Mouse (Mus musculus) embryonic facial prominence, embryonic 12.5 days (tissue): ENCODE measurements around the gene Atrnl1. TPM values are rescaled to one million over a fixed set of nuclear protein-coding genes. Genes with fewer than 3 reads are reported as not detected.
"Not testable (repeated sequence)": the region's sequence is repeated elsewhere in the genome, so short reads cannot be mapped to it uniquely, and the experiment has no call there.

Source experiments
- ATAC-seq: fragments of 200-750 bp; cut with Nextera tagmentation; 2 replicates; pipeline ENCODE4 v1.8.0; 2017; ENCODE audit not compliant: insufficient number of reproducible peaks, insufficient read depth, low FRiP score, low TSS enrichment
- H3K27ac ChIP-seq: fragments of 300-500 bp; sonication (generic); 2 replicates; pipeline ENCODE4 v1.5.1; 2016; ENCODE audit warnings: mild to moderate bottlenecking
- H3K27me3 ChIP-seq: fragments of 300-500 bp; sonication (generic); 2 replicates; pipeline ENCODE4 v1.6.1; 2016; ENCODE audit warnings: mild to moderate bottlenecking, moderate library complexity
- H3K36me3 ChIP-seq: fragments of 300-500 bp; sonication (generic); 2 replicates; pipeline ENCODE4 v1.6.1; 2016; ENCODE audit warnings: mild to moderate bottlenecking
- H3K4me1 ChIP-seq: fragments of 300-500 bp; sonication (generic); 2 replicates; pipeline ENCODE4 v1.6.1; 2016
- H3K4me2 ChIP-seq: fragments of 300-500 bp; sonication (generic); replicated peaks from 2 replicates; pipeline ENCODE4 v1.6.1; 2016; ENCODE audit warnings: mild to moderate bottlenecking, moderate library complexity
- H3K4me3 ChIP-seq: fragments of 300-500 bp; sonication (generic); 2 replicates; pipeline ENCODE4 v1.5.1; 2016; ENCODE audit warnings: mild to moderate bottlenecking
- H3K9ac ChIP-seq: fragments of 300-500 bp; sonication (generic); 2 replicates; pipeline ENCODE4 v1.6.1; 2016; ENCODE audit warnings: mild to moderate bottlenecking, moderate library complexity
- H3K9me3 ChIP-seq: fragments of 300-500 bp; sonication (generic); 2 replicates; pipeline ENCODE4 v1.6.1; 2016; ENCODE audit warnings: mild to moderate bottlenecking, moderate library complexity
- WGBS: fragments of 180-500 bp; shearing (Covaris S2); methylation state at CpG from one replicate; pipeline ENCODE4 v1.1.7; 2016; 5-methylcytosine and 5-hydroxymethylcytosine counted together
- polyA plus RNA-seq: library from polyadenylated mRNA; unstranded; fragments of >200 nt; fragmentation: Nextera tagmentation; extraction: Ambion mirVana; gene quantifications from 2 replicates; pipeline ENCODE4 v1.2.1, GENCODE M21; 2016

Gene Atrnl1
- polyA plus RNA-seq, 1 experiment from 2014 or later, result 12.8 TPM

GRCm38 (mm10) chr19:57655083-57655482 is 44.2 kb downstream of the Atrnl1 start:
- no peak for ATAC-seq
- Histone ChIP-seq H3K27ac (no peak overlapping the region), H3K4me3 (no peak overlapping the region), H3K27me3 (no peaks in the 10 kb centered on the region), H3K4me1 (no peaks in the 10 kb centered on the region), H3K4me2 (no peak overlapping the region), H3K9ac (no peak overlapping the region), H3K9me3 (no peaks in the 10 kb centered on the region), H3K36me3 (peaks cover 34% of the 10 kb centered on the region)
- 66% methylated on average over 2 of the region's 2 CpGs for WGBS

DNA sequence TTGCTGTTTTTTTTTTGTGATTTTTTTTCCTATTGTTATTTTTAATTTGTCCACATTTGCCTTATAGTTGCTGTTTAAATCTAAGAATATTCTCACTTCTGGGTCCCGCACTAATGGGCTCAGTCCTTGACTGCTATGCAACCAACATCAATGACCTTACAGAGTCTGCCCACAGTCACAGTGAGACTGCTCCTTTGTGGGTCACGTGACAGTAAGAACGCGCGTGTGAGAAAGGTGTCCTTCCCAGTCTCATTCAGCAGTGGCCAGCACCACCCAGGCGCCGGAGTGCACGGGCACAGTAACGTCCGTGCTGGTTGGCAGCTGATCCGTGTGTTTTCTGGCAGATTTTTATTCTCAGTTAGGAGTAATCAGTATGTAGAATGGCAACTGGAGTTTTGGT is 44.7 kb downstream of the Atrnl1 start:
- no peak overlapping the region for H3K4me3 ChIP-seq
- H3K27ac ChIP-seq, result no peak overlapping the region
- no peak overlapping the region for H3K9ac ChIP-seq
- peaks cover 34% of the 10 kb centered on the region for H3K36me3 ChIP-seq
- no peak overlapping the region for H3K4me2 ChIP-seq
- no peak for ATAC-seq
- no peaks in the 10 kb centered on the region for H3K9me3 ChIP-seq
- H3K4me1 ChIP-seq, result no peaks in the 10 kb centered on the region
- no peaks in the 10 kb centered on the region for H3K27me3 ChIP-seq
- 93% methylated on average over 11 of the region's 11 CpGs for WGBS

- Histone ChIP-seq H3K9me3 (no peaks in the 10 kb centered on the region), H3K4me1 (no peaks in the 10 kb centered on the region), H3K27ac (no peak overlapping the region), H3K4me3 (no peak overlapping the region), H3K27me3 (no peaks in the 10 kb centered on the region), H3K9ac (no peak overlapping the region), H3K4me2 (no peak overlapping the region), H3K36me3 (peaks cover 30% of the 10 kb centered on the region)
- 67% methylated on average over 12 of the region's 12 CpGs for WGBS
- ATAC-seq, result no peak
Observed at GRCm38 (mm10) chr19:57657426-57658087, 46.7 kb downstream of the Atrnl1 start.

- WGBS, result 93% methylated on average over 8 of the region's 8 CpGs
- H3K4me1 ChIP-seq, result no peaks in the 10 kb centered on the region
- H3K4me3 ChIP-seq, result no peak overlapping the region
- H3K9ac ChIP-seq, result no peak overlapping the region
- ATAC-seq, result no peak
- H3K27me3 ChIP-seq, result no peaks in the 10 kb centered on the region
- no peak overlapping the region for H3K4me2 ChIP-seq
- peaks cover 30% of the 10 kb centered on the region for H3K36me3 ChIP-seq
- H3K27ac ChIP-seq, result no peak overlapping the region
- H3K9me3 ChIP-seq, result no peaks in the 10 kb centered on the region
Observed at GRCm38 (mm10) chr19:57658111-57659091, 47.6 kb downstream of the Atrnl1 start.

DNA sequence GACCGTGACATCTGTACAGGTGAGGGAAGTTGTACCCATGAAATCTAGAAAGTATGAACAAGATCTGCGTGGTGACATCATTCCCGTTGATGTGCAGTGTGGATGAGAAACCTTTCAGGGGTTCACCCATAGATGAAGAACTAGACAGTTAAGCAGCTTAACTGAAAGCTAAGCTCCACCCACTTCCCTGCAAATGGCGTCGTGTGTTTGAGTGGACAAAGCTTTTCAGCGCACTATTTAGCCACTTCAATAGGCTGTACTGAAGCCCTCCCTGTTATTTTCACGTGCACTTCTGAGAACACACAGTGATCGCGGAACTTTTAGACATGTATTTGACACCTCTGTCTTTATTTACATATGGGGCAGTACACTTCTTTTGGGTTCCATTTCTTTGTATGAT is 56.2 kb downstream of the Atrnl1 start:
- Histone ChIP-seq H3K9ac (no peak overlapping the region), H3K4me3 (no peak overlapping the region), H3K9me3 (no peaks in the 10 kb centered on the region), H3K27ac (no peak overlapping the region), H3K4me2 (no peak overlapping the region), H3K36me3 (peaks cover 19% of the 10 kb centered on the region; the same call in 1 of the 2 replicates), H3K27me3 (no peaks in the 10 kb centered on the region), H3K4me1 (no peaks in the 10 kb centered on the region)
- ATAC-seq, result no peak
- 89% methylated on average over 9 of the region's 9 CpGs for WGBS

GRCm38 (mm10) chr19:57667946-57668345 is 57.1 kb downstream of the Atrnl1 start:
- 92% methylated on average over 10 of the region's 10 CpGs for WGBS

DNA sequence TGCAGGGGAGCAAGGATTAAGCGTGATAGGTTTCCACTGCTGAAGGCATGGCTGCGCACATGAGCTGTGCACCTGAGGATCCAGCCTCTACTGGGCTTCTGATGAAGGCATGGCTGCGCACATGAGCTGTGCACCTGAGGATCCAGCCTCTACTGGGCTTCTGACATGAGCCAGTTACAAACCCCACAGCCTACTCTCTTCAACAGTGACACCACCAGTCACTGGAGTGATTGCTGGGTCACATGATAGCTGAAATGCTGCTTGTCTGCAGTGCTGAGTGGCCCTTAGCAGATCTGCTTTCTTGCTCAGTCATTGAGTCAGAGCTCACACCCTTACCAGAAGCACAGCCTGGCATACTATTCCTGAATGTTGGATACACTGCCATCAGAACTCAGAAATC is 68.6 kb downstream of the Atrnl1 start:
- Histone ChIP-seq H3K9me3 (no peaks in the 10 kb centered on the region), H3K27ac (no peak overlapping the region), H3K27me3 (no peaks in the 10 kb centered on the region), H3K9ac (no peak overlapping the region), H3K4me3 (no peak overlapping the region), H3K36me3 (0 out of 2 replicates have a peak, but pooled peaks cover 5% of the 10 kb centered on the region), H3K4me1 (no peaks in the 10 kb centered on the region), H3K4me2 (no peak overlapping the region)
- ATAC-seq, result no peak
- WGBS, result 95% methylated on average over 3 of the region's 3 CpGs

More at GRCm38 (mm10) chr19:57667946-57668345, 57.1 kb downstream of the Atrnl1 start:
- H3K36me3 ChIP-seq, result peaks cover 17% of the 10 kb centered on the region; the same call in 1 of the 2 replicates
- H3K4me1 ChIP-seq, result no peaks in the 10 kb centered on the region
- no peaks in the 10 kb centered on the region for H3K9me3 ChIP-seq
- no peak overlapping the region for H3K27ac ChIP-seq
- H3K9ac ChIP-seq, result no peak overlapping the region
- no peak overlapping the region for H3K4me2 ChIP-seq
- no peak for ATAC-seq
- H3K27me3 ChIP-seq, result no peaks in the 10 kb centered on the region
- H3K4me3 ChIP-seq, result no peak overlapping the region

GRCm38 (mm10) chr19:57686596-57686995 is 75.8 kb downstream of the Atrnl1 start:
- no peaks in the 10 kb centered on the region for H3K4me1 ChIP-seq
- H3K9me3 ChIP-seq, result no peaks in the 10 kb centered on the region
- 87% methylated on average over 20 of the region's 20 CpGs for WGBS
- no peak for ATAC-seq
- H3K27ac ChIP-seq, result no peak overlapping the region
- no peak overlapping the region for H3K4me2 ChIP-seq
- no peak overlapping the region for H3K4me3 ChIP-seq
- H3K36me3 ChIP-seq, result peaks cover 12% of the 10 kb centered on the region
- no peak overlapping the region for H3K9ac ChIP-seq
- no peaks in the 10 kb centered on the region for H3K27me3 ChIP-seq

DNA sequence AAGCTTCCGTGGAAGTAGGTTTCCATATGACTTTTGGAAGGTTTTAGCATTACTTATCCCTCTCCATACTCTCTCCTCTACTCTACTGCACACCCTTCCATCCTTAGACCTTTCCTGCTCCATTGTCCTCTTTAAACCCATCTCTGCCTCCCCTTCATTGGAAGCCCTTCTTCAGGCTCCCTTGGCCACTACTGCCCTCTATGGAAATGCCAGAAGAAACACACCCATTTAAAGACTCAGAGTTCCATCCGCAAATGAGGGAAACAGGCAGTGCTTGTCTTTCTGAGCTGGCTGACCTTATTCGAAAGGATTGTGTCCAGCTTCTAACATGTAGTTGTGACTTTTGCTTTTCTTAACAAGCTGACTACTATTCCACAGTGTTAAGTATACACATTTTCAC is 81.7 kb downstream of the Atrnl1 start:
- Histone ChIP-seq H3K9ac (no peak overlapping the region), H3K4me1 (no peaks in the 10 kb centered on the region), H3K9me3 (no peaks in the 10 kb centered on the region), H3K4me2 (no peak overlapping the region), H3K27ac (no peak overlapping the region), H3K27me3 (no peaks in the 10 kb centered on the region), H3K4me3 (no peak overlapping the region), H3K36me3 (peaks cover 41% of the 10 kb centered on the region)
- 81% methylated on average over 3 of the region's 3 CpGs for WGBS
- no peak for ATAC-seq

DNA sequence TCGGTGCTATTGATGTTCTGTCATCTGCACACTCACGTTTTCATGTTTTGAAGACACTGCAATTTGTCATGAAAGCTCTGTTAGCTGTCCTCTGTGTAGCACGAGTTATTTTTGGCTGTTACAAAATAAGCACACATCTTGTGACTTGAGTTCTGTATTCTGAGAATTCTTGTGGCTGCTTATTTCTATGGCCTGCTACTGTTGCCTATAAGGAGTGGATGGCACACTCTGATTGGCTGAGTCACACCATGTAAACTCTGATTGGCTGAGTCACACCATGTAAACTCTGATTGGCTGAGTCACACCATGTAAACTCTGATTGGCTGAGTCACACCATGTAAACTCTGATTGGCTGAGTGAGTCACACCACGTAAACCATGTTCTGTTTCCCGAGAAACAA is 85.9 kb downstream of the Atrnl1 start:
- H3K36me3 ChIP-seq, result peaks cover 32% of the 10 kb centered on the region
- H3K9ac ChIP-seq, H3K4me1 ChIP-seq, H3K4me2 ChIP-seq, H3K9me3 ChIP-seq, H3K4me3 ChIP-seq, H3K27ac ChIP-seq, H3K27me3 ChIP-seq, ATAC-seq: not testable (repeated sequence)
- 91% methylated on average over 5 of the region's 5 CpGs for WGBS

- Histone ChIP-seq H3K9me3 (no peaks in the 10 kb centered on the region), H3K9ac (no peak overlapping the region), H3K27ac (no peak overlapping the region), H3K4me3 (no peak overlapping the region), H3K4me1 (no peaks in the 10 kb centered on the region), H3K27me3 (no peaks in the 10 kb centered on the region), H3K36me3 (peaks cover 39% of the 10 kb centered on the region), H3K4me2 (no peak overlapping the region)
- no peak for ATAC-seq
- WGBS, result 75% methylated on average over 5 of the region's 5 CpGs
Observed at GRCm38 (mm10) chr19:57713138-57713537, 102.3 kb downstream of the Atrnl1 start.

DNA sequence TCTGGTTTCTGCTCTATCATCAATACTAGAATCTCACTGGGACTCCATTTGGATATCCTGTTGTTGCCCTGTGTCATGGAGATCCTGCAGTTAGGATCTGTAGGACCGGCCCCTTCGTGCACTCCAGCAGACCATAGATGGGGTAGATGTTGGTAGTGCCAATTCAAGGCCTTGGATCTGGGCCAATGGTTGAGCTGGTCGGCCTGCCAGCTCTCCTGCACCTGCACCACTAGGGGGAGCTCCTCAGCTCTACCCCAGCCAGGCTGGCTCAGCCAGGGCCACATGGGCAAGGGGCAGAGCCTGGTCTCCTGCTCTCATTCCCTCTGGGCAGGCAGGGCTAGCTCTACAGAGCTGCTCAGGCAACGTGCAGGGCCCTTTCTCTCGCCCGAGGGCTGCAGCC is 114.1 kb downstream of the Atrnl1 start:
- Histone ChIP-seq H3K36me3 (peaks cover 15% of the 10 kb centered on the region; the same call in 1 of the 2 replicates), H3K27ac (no peak overlapping the region), H3K4me1 (no peaks in the 10 kb centered on the region), H3K9ac (no peak overlapping the region), H3K27me3 (no peaks in the 10 kb centered on the region), H3K9me3 (no peaks in the 10 kb centered on the region), H3K4me3 (no peak overlapping the region), H3K4me2 (no peak overlapping the region)
- WGBS, result 83% methylated on average over 6 of the region's 6 CpGs
- no peak for ATAC-seq
